Mouse (Mus musculus) liver, postnatal 0 days (tissue): Measurements from ENCODE around the gene Hoxa1. TPM values are rescaled to one million over a fixed set of nuclear protein-coding genes. Genes with fewer than 3 reads are reported as not detected.
A peak's percentile ranks its signal among the peaks of the same experiment; 100 is the strongest.

Source experiments
- ATAC-seq: fragments of 200-750 bp; cut with Nextera tagmentation; 2 replicates; pipeline ENCODE4 v1.8.0; 2017; ENCODE audit warnings: mild to moderate bottlenecking, moderate library complexity
- DNase-seq: peaks from one replicate; pipeline ENCODE4 v3.0.0-alpha.2; 2016
- H3K27ac ChIP-seq: fragments of 300-500 bp; sonication (generic); 2 replicates; pipeline ENCODE4 v1.5.1; 2014; ENCODE audit warnings: antibody characterized with exemption, moderate library complexity, mild to moderate bottlenecking, low read depth
- H3K27me3 ChIP-seq: fragments of 300-500 bp; sonication (generic); 2 replicates; pipeline ENCODE4 v1.6.1; 2014; ENCODE audit warnings: low read length, control low read depth, mixed read lengths; ENCODE audit not compliant: insufficient read depth
- H3K36me3 ChIP-seq: fragments of 300-500 bp; sonication (generic); replicated peaks from 2 replicates; pipeline ENCODE4 v1.6.1; 2014; ENCODE audit warnings: mild to moderate bottlenecking, control low read depth, low read length, moderate library complexity, mixed read lengths; ENCODE audit not compliant: insufficient read depth
- H3K4me1 ChIP-seq: fragments of 300-500 bp; sonication (generic); 2 replicates; pipeline ENCODE4 v1.6.1; 2014; ENCODE audit warnings: antibody characterized with exemption, mild to moderate bottlenecking, control low read depth; ENCODE audit not compliant: insufficient read depth
- H3K4me2 ChIP-seq: fragments of 300-500 bp; sonication (generic); 2 replicates; pipeline ENCODE4 v1.6.1; 2014; ENCODE audit warnings: low read depth, mild to moderate bottlenecking, low read length, moderate library complexity, mixed read lengths
- H3K4me3 ChIP-seq: fragments of 300-500 bp; sonication (generic); 2 replicates; pipeline ENCODE4 v1.5.1; 2014; ENCODE audit warnings: low read depth, low read length
- H3K9ac ChIP-seq: fragments of 300-500 bp; sonication (generic); replicated peaks from 2 replicates; pipeline ENCODE4 v1.6.1; 2014; ENCODE audit warnings: mild to moderate bottlenecking, moderate library complexity
- H3K9me3 ChIP-seq: fragments of 300-500 bp; sonication (generic); 2 replicates; pipeline ENCODE4 v1.6.1; 2016; ENCODE audit warnings: mild to moderate bottlenecking, control low read depth, low read length, mixed read lengths
- CTCF ChIP-seq: sonication (generic); IDR thresholded peaks from 2 replicates; pipeline ENCODE4 v1.5.1; 2016; ENCODE audit warnings: antibody characterized with exemption, low read depth
- EP300 ChIP-seq: IDR thresholded peaks from 2 replicates; pipeline ENCODE4 v1.6.1; 2016; ENCODE audit warnings: antibody characterized with exemption, low read depth, mild to moderate bottlenecking
- WGBS: fragments of 180-500 bp; shearing (Covaris S2); extraction: QIAGEN DNeasy Blood & Tissue Kit; methylation state at CpG from one replicate; pipeline ENCODE4 v1.1.7; 2014; ENCODE audit not compliant: insufficient replicate concordance; 5-methylcytosine and 5-hydroxymethylcytosine counted together
- polyA plus RNA-seq: library from polyadenylated mRNA; unstranded; fragments of >200 nt; fragmentation: Nextera tagmentation; extraction: Ambion mirVana; gene quantifications from 2 replicates; pipeline ENCODE4 v1.2.1, GENCODE M21; 2015

Gene Hoxa1
- polyA plus RNA-seq, 1 experiment from 2014 or later: 0.16 TPM

- H3K9ac ChIP-seq: no peak overlapping the region
- ATAC-seq: no peak
- H3K27me3 ChIP-seq: peaks cover 58% of the 10 kb centered on the region
- TF ChIP-seq CTCF (no peak), EP300 (no peak)
- DNase-seq: no peak
- WGBS: 42% methylated on average over 4 of the region's 4 CpGs
- H3K27ac ChIP-seq: no peak overlapping the region
- no peaks in the 10 kb centered on the region for H3K9me3 ChIP-seq
- H3K4me3 ChIP-seq: no peak overlapping the region
- H3K36me3 ChIP-seq: no peaks in the 10 kb centered on the region
- peak overlapping the region; percentile 35; the same call in 1 of the 2 replicates for H3K4me2 ChIP-seq
- H3K4me1 ChIP-seq: peaks cover 8% of the 10 kb centered on the region; the same call in 1 of the 2 replicates
These were observed 21.0 kb upstream of the Hoxa1 start for GRCm38 (mm10) chr6:52178918-52179665.

GRCm38 (mm10) chr6:52177806-52178205 is 19.7 kb upstream of the Hoxa1 start:
- H3K4me2 ChIP-seq: peak overlapping the region; percentile 51
- TF ChIP-seq CTCF (no peak), EP300 (no peak)
- no peaks in the 10 kb centered on the region for H3K36me3 ChIP-seq
- peaks cover 67% of the 10 kb centered on the region for H3K27me3 ChIP-seq
- DNase-seq (no peak), ATAC-seq (no peak)
- no peak overlapping the region for H3K9ac ChIP-seq
- H3K9me3 ChIP-seq: no peaks in the 10 kb centered on the region
- no peak overlapping the region for H3K27ac ChIP-seq
- no peak overlapping the region for H3K4me3 ChIP-seq
- H3K4me1 ChIP-seq: peaks cover 4% of the 10 kb centered on the region; the same call in 1 of the 2 replicates
- 30% methylated on average over 9 of the region's 9 CpGs for WGBS

GRCm38 (mm10) chr6:52177061-52177735 is 19.1 kb upstream of the Hoxa1 start, which contains the start of gene 5730596B20Rik:
TSS of gene 5730596B20Rik (plus strand) at chr6:52177498.
- peak within 1 kb of the TSS; percentile 41 for H3K4me3 ChIP-seq

GRCm38 (mm10) chr6:52176391-52176790 is 18.3 kb upstream of the Hoxa1 start:
- 12% methylated on average over 6 of the region's 6 CpGs for WGBS
- no peak overlapping the region for H3K9ac ChIP-seq
- no peak for DNase-seq
- peak overlapping the region; percentile 41 for H3K4me3 ChIP-seq
- peaks cover 76% of the 10 kb centered on the region for H3K27me3 ChIP-seq
- peaks cover 3% of the 10 kb centered on the region; the same call in 1 of the 2 replicates for H3K4me1 ChIP-seq
- H3K9me3 ChIP-seq: no peaks in the 10 kb centered on the region
- 0 out of 2 replicates have a peak overlapping the region, but pooled peaks have one; percentile 16 for H3K27ac ChIP-seq
- TF ChIP-seq CTCF: no peak
- TF ChIP-seq EP300: no peak
- no peak for ATAC-seq
- no peaks in the 10 kb centered on the region for H3K36me3 ChIP-seq
- peak overlapping the region; percentile 51 for H3K4me2 ChIP-seq

More at GRCm38 (mm10) chr6:52177061-52177735, 19.1 kb upstream of the Hoxa1 start, which contains the start of gene 5730596B20Rik:
- Histone ChIP-seq H3K36me3 (no peaks in the 10 kb centered on the region), H3K27ac (0 out of 2 replicates have a peak within 1 kb of the TSS, but pooled peaks have one; percentile 16), H3K4me2 (peak within 1 kb of the TSS; percentile 51), H3K27me3 (peaks cover 73% of the 10 kb centered on the region), H3K4me1 (peaks cover 8% of the 10 kb centered on the region), H3K9me3 (no peaks in the 10 kb centered on the region), H3K9ac (no peak within 1 kb of the TSS)
- ATAC-seq: no peak
- TF ChIP-seq CTCF (no peak), EP300 (no peak)
- WGBS: 13% methylated on average over 36 of the region's 36 CpGs
- no peak for DNase-seq

GRCm38 (mm10) chr6:52175864-52176263 is 17.7 kb upstream of the Hoxa1 start:
- Histone ChIP-seq H3K4me3 (peak overlapping the region; percentile 41), H3K9me3 (no peaks in the 10 kb centered on the region), H3K36me3 (no peaks in the 10 kb centered on the region), H3K27me3 (peaks cover 81% of the 10 kb centered on the region), H3K4me1 (peaks cover 3% of the 10 kb centered on the region; the same call in 1 of the 2 replicates), H3K4me2 (peak overlapping the region; percentile 51), H3K9ac (peak overlapping the region; percentile 30; the same call in 1 of the 2 replicates), H3K27ac (peak overlapping the region; percentile 78)
- ATAC-seq: peak; percentile 29; the same call in 1 of the 2 replicates
- no peak for DNase-seq
- TF ChIP-seq EP300 (no peak), CTCF (no peak)
- under 1% methylated on average over 16 of the region's 35 CpGs for WGBS

- no peaks in the 10 kb centered on the region for H3K9me3 ChIP-seq
- ATAC-seq (0 out of 2 replicates have a peak, but pooled peaks have one; percentile 14), DNase-seq (no peak)
These were observed 17.0 kb upstream of the Hoxa1 start for GRCm38 (mm10) chr6:52174968-52175751.

More at GRCm38 (mm10) chr6:52174968-52175751, 17.0 kb upstream of the Hoxa1 start:
- Histone ChIP-seq H3K4me3 (peak overlapping the region; percentile 41), H3K9ac (peak overlapping the region; percentile 30; the same call in 1 of the 2 replicates), H3K36me3 (no peaks in the 10 kb centered on the region), H3K27ac (peak overlapping the region; percentile 78), H3K4me2 (peak overlapping the region; percentile 51), H3K27me3 (peaks cover 86% of the 10 kb centered on the region), H3K4me1 (peaks cover 3% of the 10 kb centered on the region; the same call in 1 of the 2 replicates)
- WGBS: 10% methylated on average over 40 of the region's 41 CpGs
- TF ChIP-seq CTCF (no peak), EP300 (no peak)
